Mouse (Mus musculus) kidney, adult 2 months (tissue): Measurements from ENCODE around the gene Lgi2. TPM values are rescaled to one million over a fixed set of nuclear protein-coding genes. Genes with fewer than 3 reads are reported as not detected.

Experiments
- DNase-seq: peaks from one replicate; pipeline ENCODE4 v3.0.0; 2021
- H3K27ac ChIP-seq: fragments of 200-500 bp; 2 replicates; pipeline ENCODE4 v1.5.1; 2012; ENCODE audit warnings: low read depth, low read length, control low read depth, inconsistent platforms; ENCODE audit not compliant: insufficient read depth
- H3K27me3 ChIP-seq: fragments of 200-500 bp; replicated peaks from 2 replicates; pipeline ENCODE4 v1.6.1; 2012; ENCODE audit warnings: mild to moderate bottlenecking, moderate library complexity, low read length, inconsistent platforms; ENCODE audit not compliant: control insufficient read depth, insufficient read depth
- H3K36me3 ChIP-seq: fragments of 200-500 bp; 2 replicates; pipeline ENCODE4 v1.6.1; 2012; ENCODE audit warnings: mild to moderate bottlenecking, moderate library complexity, low read length, inconsistent platforms; ENCODE audit not compliant: control insufficient read depth, insufficient read depth
- H3K4me1 ChIP-seq: fragments of 200-500 bp; 2 replicates; pipeline ENCODE4 v1.6.1; 2011; ENCODE audit warnings: low read length; ENCODE audit not compliant: control insufficient read depth, insufficient read depth
- H3K4me3 ChIP-seq: fragments of 200-500 bp; 2 replicates; pipeline ENCODE4 v1.5.1; 2011; ENCODE audit warnings: mild to moderate bottlenecking, low read depth, low read length, control low read depth; ENCODE audit not compliant: insufficient read depth
- CTCF ChIP-seq: fragments of 200-500 bp; conservative IDR thresholded peaks from 2 replicates; pipeline ENCODE4 v1.5.1; 2011; ENCODE audit warnings: low read depth, mild to moderate bottlenecking, control low read depth, low read length, moderate library complexity, mixed read lengths; ENCODE audit not compliant: insufficient read depth, insufficient read length
- POLR2A ChIP-seq: fragments of 200-500 bp; IDR thresholded peaks from one replicate; pipeline ENCODE4 v1.6.1; 2011; ENCODE audit warnings: low read depth, low read length, control low read depth
- WGBS: fragments of 180-500 bp; shearing (Covaris S2); methylation state at CpG from one replicate; pipeline ENCODE4 v1.1.7; 2018; 5-methylcytosine and 5-hydroxymethylcytosine counted together
- polyA plus RNA-seq: library from polyadenylated mRNA; depleted of rRNA; stranded (reverse); fragments of >200 nt; gene quantifications from 2 replicates; pipeline ENCODE4 v1.2.3, GENCODE M21; 2012

Gene Lgi2
- polyA plus RNA-seq, 1 experiment: 0.25 TPM

- TF ChIP-seq CTCF (no peak), POLR2A (no peak)
- H3K27ac ChIP-seq: no peak overlapping the region
- no peak for DNase-seq
- WGBS: 17% methylated on average over 21 of the region's 21 CpGs
- H3K27me3 ChIP-seq: no peaks in the 10 kb centered on the region
- H3K4me3 ChIP-seq: no peak overlapping the region
- H3K4me1 ChIP-seq: peaks cover 5% of the 10 kb centered on the region; the same call in 1 of the 2 replicates
- no peaks in the 10 kb centered on the region for H3K36me3 ChIP-seq
These were observed 50.2 kb downstream of the Lgi2 start for GRCm38 (mm10) chr5:52516072-52516476.

- Histone ChIP-seq H3K4me1 (peaks cover 4% of the 10 kb centered on the region; the same call in 1 of the 2 replicates), H3K4me3 (no peak overlapping the region), H3K27ac (no peak overlapping the region), H3K27me3 (no peaks in the 10 kb centered on the region), H3K36me3 (no peaks in the 10 kb centered on the region)
- peak; percentile 74 for TF ChIP-seq CTCF
- TF ChIP-seq POLR2A: no peak
- DNase-seq: peak; percentile 64
- WGBS: 29% methylated on average over 22 of the region's 22 CpGs
These were observed 50.8 kb downstream of the Lgi2 start for GRCm38 (mm10) chr5:52515246-52516021.

- no peak overlapping the region for H3K4me3 ChIP-seq
- no peaks in the 10 kb centered on the region for H3K36me3 ChIP-seq
- TF ChIP-seq POLR2A (no peak), CTCF (no peak)
- H3K27ac ChIP-seq: no peak overlapping the region
- DNase-seq: no peak
- H3K4me1 ChIP-seq: no peaks in the 10 kb centered on the region
- no peaks in the 10 kb centered on the region for H3K27me3 ChIP-seq
- 84% methylated on average over 3 of the region's 3 CpGs for WGBS
These were observed 55.2 kb downstream of the Lgi2 start for GRCm38 (mm10) chr5:52511089-52511488.

- no peaks in the 10 kb centered on the region for H3K4me1 ChIP-seq
- H3K36me3 ChIP-seq: no peaks in the 10 kb centered on the region
- 81% methylated on average over 6 of the region's 6 CpGs for WGBS
- H3K4me3 ChIP-seq: no peak overlapping the region
- TF ChIP-seq POLR2A: no peak
- no peak for TF ChIP-seq CTCF
- no peak for DNase-seq
- H3K27me3 ChIP-seq: no peaks in the 10 kb centered on the region
- no peak overlapping the region for H3K27ac ChIP-seq
These were observed 56.8 kb downstream of the Lgi2 start for GRCm38 (mm10) chr5:52509416-52509815.

GRCm38 (mm10) chr5:52504666-52505065, 61.6 kb downstream of the Lgi2 start:
- no peak for TF ChIP-seq POLR2A
- no peak for TF ChIP-seq CTCF
- Histone ChIP-seq H3K4me3 (no peak overlapping the region), H3K36me3 (no peaks in the 10 kb centered on the region), H3K27ac (no peak overlapping the region), H3K4me1 (no peaks in the 10 kb centered on the region), H3K27me3 (no peaks in the 10 kb centered on the region)
- DNase-seq: no peak
- WGBS: 84% methylated on average over 13 of the region's 13 CpGs

GRCm38 (mm10) chr5:52504148-52504547, 62.1 kb downstream of the Lgi2 start:
- no peak overlapping the region for H3K27ac ChIP-seq
- H3K27me3 ChIP-seq: no peaks in the 10 kb centered on the region
- H3K4me1 ChIP-seq: no peaks in the 10 kb centered on the region
- 96% methylated on average over 11 of the region's 11 CpGs for WGBS
- H3K4me3 ChIP-seq: no peak overlapping the region
- no peaks in the 10 kb centered on the region for H3K36me3 ChIP-seq
- no peak for DNase-seq
- TF ChIP-seq POLR2A (no peak), CTCF (no peak)

GRCm38 (mm10) chr5:52495671-52496070, 70.6 kb downstream of the Lgi2 start:
- no peaks in the 10 kb centered on the region for H3K4me1 ChIP-seq
- TF ChIP-seq CTCF: no peak
- H3K4me3 ChIP-seq: no peak overlapping the region
- DNase-seq: no peak
- peaks cover 1% of the 10 kb centered on the region; the same call in 1 of the 2 replicates for H3K27me3 ChIP-seq
- no peak overlapping the region for H3K27ac ChIP-seq
- no peaks in the 10 kb centered on the region for H3K36me3 ChIP-seq
- WGBS: 50% methylated on average over 14 of the region's 14 CpGs

- Histone ChIP-seq H3K36me3 (no peaks in the 10 kb centered on the region), H3K4me3 (no peak overlapping the region), H3K27me3 (peaks cover 1% of the 10 kb centered on the region; the same call in 1 of the 2 replicates), H3K4me1 (no peaks in the 10 kb centered on the region), H3K27ac (no peak overlapping the region)
- TF ChIP-seq CTCF: no peak
- no peak for TF ChIP-seq POLR2A
- DNase-seq: no peak
- 87% methylated on average over 6 of the region's 6 CpGs for WGBS
These were observed 74.8 kb downstream of the Lgi2 start for GRCm38 (mm10) chr5:52491496-52491895.
